Mouse (Mus musculus): ENCODE measurements around the gene Gm43302. TPM values are rescaled to one million over a fixed set of nuclear protein-coding genes. Genes with fewer than 3 reads are reported as not detected.

The Gm43302 gene
- polyA plus RNA-seq, 1 experiment from 2014 or later: not detected

Other genes starting within 250 kb of the Gm43302 start
- gene Gbp9, start 154.2 kb downstream of the Gm43302 start, polyA plus RNA-seq (2014; fragmentation: Nextera tagmentation; extraction: Ambion mirVana): 0.67 and 0.90 TPM in 2 replicates
- 0.23 TPM in 1 of 2 replicates, not detected in the other for gene Gbp8, start 154.2 kb downstream of the Gm43302 start, polyA plus RNA-seq (2014; fragmentation: Nextera tagmentation; extraction: Ambion mirVana)
- 0.17 and 0.81 TPM in 2 replicates for gene Gbp4, start 154.1 kb downstream of the Gm43302 start, polyA plus RNA-seq (2014; fragmentation: Nextera tagmentation; extraction: Ambion mirVana)
- gene Gbp10, start 54.2 kb downstream of the Gm43302 start, polyA plus RNA-seq (2014; fragmentation: Nextera tagmentation; extraction: Ambion mirVana): 0.11 TPM in 1 of 2 replicates, not detected in the other
- 0.08 and 0.17 TPM in 2 replicates for gene Gbp6, start within 50 bp of the Gm43302 start, polyA plus RNA-seq (2014; fragmentation: Nextera tagmentation; extraction: Ambion mirVana)
- 11.8 TPM in 2 replicates for gene Lrrc8b, start 122.1 kb upstream of the Gm43302 start, polyA plus RNA-seq (2014; fragmentation: Nextera tagmentation; extraction: Ambion mirVana)
- gene Lrrc8c, start 225.7 kb upstream of the Gm43302 start, polyA plus RNA-seq (2014; fragmentation: Nextera tagmentation; extraction: Ambion mirVana): 10.1 and 14.9 TPM in 2 replicates

Measured in forebrain, embryonic 11.5 days (tissue).